Mouse (Mus musculus): ENCODE measurements around the gene Dusp7. TPM values are rescaled to one million over a fixed set of nuclear protein-coding genes. Genes with fewer than 3 reads are reported as not detected.

The Dusp7 gene
- total RNA-seq, 2 experiments from 2014 or later = 13.0 to 46.2 TPM

GRCm38 (mm10) chr9:106412210-106412609, 43.8 kb downstream of the Dusp7 start:
- ATAC-seq (replicated peaks; ENCODE audit: poor library complexity, severe bottlenecking) = no peak

DNA sequence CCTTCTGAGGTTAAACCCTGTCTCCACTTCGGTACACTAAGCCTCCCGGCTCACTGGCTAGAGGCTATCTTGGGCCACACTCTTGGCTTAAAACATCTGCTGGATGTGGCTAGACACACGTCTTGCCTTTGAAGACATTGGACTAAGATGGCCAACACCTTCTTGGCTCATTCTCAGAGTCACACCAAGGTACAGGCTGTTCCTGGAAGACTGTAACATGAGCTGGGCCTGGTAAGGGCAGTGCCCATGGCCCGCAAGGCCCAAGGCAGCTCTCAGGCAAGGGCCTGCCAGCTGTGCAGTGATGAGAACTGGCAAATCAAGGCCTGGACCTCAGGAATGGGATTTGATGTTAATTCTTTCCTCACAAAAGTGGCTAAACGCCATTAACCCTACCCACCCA, 45.2 kb downstream of the Dusp7 start:
- ATAC-seq (replicated peaks; ENCODE audit: poor library complexity, severe bottlenecking) = no peak

DNA sequence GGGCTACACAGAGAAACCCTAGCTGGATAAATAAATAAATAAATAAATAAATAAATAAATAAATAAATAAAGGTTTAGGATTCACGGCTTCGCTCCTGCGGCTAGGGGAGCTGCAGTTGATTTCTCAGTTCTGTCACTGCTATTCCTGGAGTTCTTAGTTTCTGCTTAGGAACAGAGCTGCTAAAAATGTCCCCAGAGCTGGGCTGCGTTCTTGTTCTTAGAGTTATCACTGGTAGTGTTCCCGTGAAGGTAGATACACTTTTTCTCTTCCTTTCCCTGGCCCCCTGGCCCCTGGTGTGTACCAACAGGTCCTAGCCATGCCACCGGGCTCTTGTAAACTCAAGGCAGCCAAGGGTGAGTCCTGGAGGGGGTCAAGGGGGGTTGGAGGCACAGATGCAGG, 48.4 kb downstream of the Dusp7 start:
- ATAC-seq (replicated peaks; ENCODE audit: poor library complexity, severe bottlenecking) = no peak

GRCm38 (mm10) chr9:106417841-106418625, 49.6 kb downstream of the Dusp7 start:
- ATAC-seq (replicated peaks; ENCODE audit: poor library complexity, severe bottlenecking) = peak; percentile 36; the same call in 1 of the 2 replicates

DNA sequence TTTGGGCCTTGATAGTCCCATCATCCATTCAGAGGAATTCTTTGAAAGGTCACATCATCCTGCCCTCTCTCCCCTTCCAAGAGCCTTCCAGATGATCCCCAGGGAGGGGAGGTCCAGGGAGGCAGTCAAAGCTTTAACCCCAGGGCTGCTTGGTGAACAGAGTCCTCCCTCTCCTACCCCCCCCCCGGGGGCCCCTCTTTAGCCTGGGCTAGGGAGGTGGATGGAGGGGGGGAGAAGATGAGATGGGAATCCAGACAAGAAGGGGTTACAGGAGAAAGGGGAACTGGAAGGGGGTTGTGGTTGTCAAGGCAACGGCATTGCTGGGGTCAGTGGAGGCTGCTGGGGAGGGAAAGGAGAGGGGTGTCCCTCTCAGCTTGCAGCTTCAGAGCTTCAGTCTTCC, 52.2 kb downstream of the Dusp7 start:
- ATAC-seq (replicated peaks; ENCODE audit: poor library complexity, severe bottlenecking) = peak; percentile 63

- peak; percentile 20 for ATAC-seq (replicated peaks; ENCODE audit: poor library complexity, severe bottlenecking)
Measured at GRCm38 (mm10) chr9:106421033-106421864, 52.8 kb downstream of the Dusp7 start.

GRCm38 (mm10) chr9:106421865-106422160, 53.4 kb downstream of the Dusp7 start:
- ATAC-seq (replicated peaks; ENCODE audit: poor library complexity, severe bottlenecking) = peak; percentile 80

Other genes starting within 250 kb of the Dusp7 start
- 0.26 TPM in 1 of 2 replicates, not detected in the other for gene Glyctk, start 210.5 kb upstream of the Dusp7 start, total RNA-seq (2014; fragmentation: Nextera tagmentation)
- 0.56 and 2.6 TPM in 2 replicates for gene Glyctk, start 210.5 kb upstream of the Dusp7 start, total RNA-seq (2017)
- 59.4 and 68.2 TPM in 2 replicates for gene Wdr82, start 197.7 kb upstream of the Dusp7 start, total RNA-seq (2014; fragmentation: Nextera tagmentation)
- gene Wdr82, start 197.7 kb upstream of the Dusp7 start, total RNA-seq (2017) = 68.6 and 86.0 TPM in 2 replicates
- 34.1 and 42.6 TPM in 2 replicates for gene Ppm1m, start 168.9 kb upstream of the Dusp7 start, total RNA-seq (2014; fragmentation: Nextera tagmentation)
- 12.5 and 23.4 TPM in 2 replicates for gene Ppm1m, start 168.9 kb upstream of the Dusp7 start, total RNA-seq (2017)
- gene Twf2, start 165.5 kb upstream of the Dusp7 start, total RNA-seq (2014; fragmentation: Nextera tagmentation) = 79.7 and 84.8 TPM in 2 replicates
- gene Twf2, start 165.5 kb upstream of the Dusp7 start, total RNA-seq (2017) = 81.4 and 87.5 TPM in 2 replicates
- gene Tlr9, start 146.0 kb upstream of the Dusp7 start, total RNA-seq (2014; fragmentation: Nextera tagmentation) = 1.7 and 2.3 TPM in 2 replicates
- 0.30 and 0.46 TPM in 2 replicates for gene Tlr9, start 146.0 kb upstream of the Dusp7 start, total RNA-seq (2017)
- gene Alas1, start 120.0 kb upstream of the Dusp7 start, total RNA-seq (2014; fragmentation: Nextera tagmentation) = 613 and 665 TPM in 2 replicates
- gene Alas1, start 120.0 kb upstream of the Dusp7 start, total RNA-seq (2017) = 822 and 987 TPM in 2 replicates
- gene Poc1a, start 87.6 kb upstream of the Dusp7 start, total RNA-seq (2014; fragmentation: Nextera tagmentation) = 42.4 and 49.8 TPM in 2 replicates
- gene Poc1a, start 87.6 kb upstream of the Dusp7 start, total RNA-seq (2017) = 20.4 and 30.3 TPM in 2 replicates
- gene Rpl29, start 60.8 kb downstream of the Dusp7 start, total RNA-seq (2014; fragmentation: Nextera tagmentation) = 2,290 and 2,982 TPM in 2 replicates
- gene Rpl29, start 60.8 kb downstream of the Dusp7 start, total RNA-seq (2017) = 1,520 and 1,547 TPM in 2 replicates
- gene Acy1, start 69.7 kb downstream of the Dusp7 start, total RNA-seq (2014; fragmentation: Nextera tagmentation) = 35.0 and 41.7 TPM in 2 replicates
- gene Acy1, start 69.7 kb downstream of the Dusp7 start, total RNA-seq (2017) = 34.2 and 54.3 TPM in 2 replicates
- gene Abhd14b, start 78.8 kb downstream of the Dusp7 start, total RNA-seq (2014; fragmentation: Nextera tagmentation) = 17.5 and 26.1 TPM in 2 replicates
- 5.7 and 7.2 TPM in 2 replicates for gene Abhd14b, start 78.8 kb downstream of the Dusp7 start, total RNA-seq (2017)
- gene Abhd14a, start 79.0 kb downstream of the Dusp7 start, total RNA-seq (2014; fragmentation: Nextera tagmentation) = 50.3 and 57.3 TPM in 2 replicates
- 26.0 and 27.0 TPM in 2 replicates for gene Abhd14a, start 79.0 kb downstream of the Dusp7 start, total RNA-seq (2017)
- 4.5 TPM in 2 replicates for gene Pcbp4, start 84.7 kb downstream of the Dusp7 start, total RNA-seq (2014; fragmentation: Nextera tagmentation)
- 1.2 and 3.6 TPM in 2 replicates for gene Pcbp4, start 84.7 kb downstream of the Dusp7 start, total RNA-seq (2017)
- gene Gpr62, start 97.3 kb downstream of the Dusp7 start, total RNA-seq (2014; fragmentation: Nextera tagmentation) = not detected in 2 replicates
- not detected in 2 replicates for gene Gpr62, start 97.3 kb downstream of the Dusp7 start, total RNA-seq (2017)
- gene Rrp9, start 107.3 kb downstream of the Dusp7 start, total RNA-seq (2014; fragmentation: Nextera tagmentation) = 30.4 and 32.8 TPM in 2 replicates
- 47.3 and 57.5 TPM in 2 replicates for gene Rrp9, start 107.3 kb downstream of the Dusp7 start, total RNA-seq (2017)
- 10.9 and 15.1 TPM in 2 replicates for gene Parp3, start 108.3 kb downstream of the Dusp7 start, total RNA-seq (2014; fragmentation: Nextera tagmentation)
- 7.6 and 13.8 TPM in 2 replicates for gene Parp3, start 108.3 kb downstream of the Dusp7 start, total RNA-seq (2017)
- gene Iqcf1, start 131.3 kb downstream of the Dusp7 start, total RNA-seq (2014; fragmentation: Nextera tagmentation) = not detected in 2 replicates
- gene Iqcf1, start 131.3 kb downstream of the Dusp7 start, total RNA-seq (2017) = not detected in 2 replicates
- gene Iqcf5, start 145.9 kb downstream of the Dusp7 start, total RNA-seq (2014; fragmentation: Nextera tagmentation) = not detected in 2 replicates
- not detected in 2 replicates for gene Iqcf5, start 145.9 kb downstream of the Dusp7 start, total RNA-seq (2017)
- not detected in 2 replicates for gene Iqcf3, start 193.0 kb downstream of the Dusp7 start, total RNA-seq (2014; fragmentation: Nextera tagmentation)
- not detected in 2 replicates for gene Iqcf3, start 193.0 kb downstream of the Dusp7 start, total RNA-seq (2017)
- gene Iqcf4, start 202.4 kb downstream of the Dusp7 start, total RNA-seq (2014; fragmentation: Nextera tagmentation) = not detected in 2 replicates
- not detected in 2 replicates for gene Iqcf4, start 202.4 kb downstream of the Dusp7 start, total RNA-seq (2017)

Data from granulocyte monocyte progenitor cell, adult 5-6 weeks (primary cell).